Mouse (Mus musculus): Measurements from ENCODE around the gene Best1. TPM values are rescaled to one million over a fixed set of nuclear protein-coding genes. Genes with fewer than 3 reads are reported as not detected.

Gene Best1
- polyA plus RNA-seq, 1 experiment from 2014 or later = 0.24 TPM

GRCm38 (mm10) chr19:9936579-9936978, 64.9 kb downstream of the Best1 start:
- 67% methylated on average over 5 of the region's 5 CpGs for WGBS
- H3K4me2 ChIP-seq (ENCODE audit: low read length) = no peak overlapping the region
- peaks cover 8 to 12% of the 10 kb centered on the region in 2 experiments; a peak in 3 of 4 replicates for H3K4me1 ChIP-seq (ENCODE audit: control insufficient read depth in 2 of 2, insufficient read depth in 2 of 2, low read length in 2 of 2)
- no peak overlapping the region for H3K4me3 ChIP-seq (ENCODE audit: control insufficient read depth in 1 of 2, insufficient read depth in 1 of 2, low read depth in 1 of 2, low read length in 2 of 2)
- H3K9ac ChIP-seq (ENCODE audit: low read length) = no peak overlapping the region
- no peaks in the 10 kb centered on the region for H3K9me3 ChIP-seq (ENCODE audit: control insufficient read depth, low read length)
- no peak for ATAC-seq (ENCODE audit: insufficient number of reproducible peaks, insufficient read depth, low FRiP score, low read depth)
- no peak overlapping the region for H3K27ac ChIP-seq (replicated peaks in 1 of 2; ENCODE audit: control insufficient read depth in 1 of 2, insufficient read depth in 1 of 2, low read depth in 2 of 2, low read length in 2 of 2)
- H3K27me3 ChIP-seq (ENCODE audit: control insufficient read depth, insufficient read depth, low read length) = no peaks in the 10 kb centered on the region
- H3K36me3 ChIP-seq (ENCODE audit: control insufficient read depth, insufficient read depth, low read length) = no peaks in the 10 kb centered on the region

Other genes starting within 250 kb of the Best1 start
- gene Scgb2a2, start 154.1 kb downstream of the Best1 start, polyA plus RNA-seq (2014; fragmentation: Nextera tagmentation; extraction: Ambion mirVana) = not detected in 2 replicates
- 51.7 and 52.2 TPM in 2 replicates for gene Incenp, start 102.1 kb downstream of the Best1 start, polyA plus RNA-seq (2014; fragmentation: Nextera tagmentation; extraction: Ambion mirVana)
- gene Fth1, start 21.0 kb downstream of the Best1 start, polyA plus RNA-seq (2014; fragmentation: Nextera tagmentation; extraction: Ambion mirVana) = 1,816 and 1,859 TPM in 2 replicates
- gene Rab3il1, start within 50 bp of the Best1 start, polyA plus RNA-seq (2014; fragmentation: Nextera tagmentation; extraction: Ambion mirVana) = 27.6 and 27.7 TPM in 2 replicates
- 25.3 and 32.5 TPM in 2 replicates for gene Fads3, start 39.9 kb upstream of the Best1 start, polyA plus RNA-seq (2014; fragmentation: Nextera tagmentation; extraction: Ambion mirVana)
- 11.4 and 15.0 TPM in 2 replicates for gene Fads2, start 100.1 kb upstream of the Best1 start, polyA plus RNA-seq (2014; fragmentation: Nextera tagmentation; extraction: Ambion mirVana)
- 39.8 and 44.2 TPM in 2 replicates for gene Fads1, start 181.3 kb upstream of the Best1 start, polyA plus RNA-seq (2014; fragmentation: Nextera tagmentation; extraction: Ambion mirVana)
- 458 and 491 TPM in 2 replicates for gene Tmem258, start 202.4 kb upstream of the Best1 start, polyA plus RNA-seq (2014; fragmentation: Nextera tagmentation; extraction: Ambion mirVana)
- 36.7 and 37.6 TPM in 2 replicates for gene Fen1, start 202.5 kb upstream of the Best1 start, polyA plus RNA-seq (2014; fragmentation: Nextera tagmentation; extraction: Ambion mirVana)
- 7.8 and 10.8 TPM in 2 replicates for gene Myrf, start 239.1 kb upstream of the Best1 start, polyA plus RNA-seq (2014; fragmentation: Nextera tagmentation; extraction: Ambion mirVana)

All from heart, embryonic 14.5 days (tissue).